Mouse (Mus musculus) forebrain, embryonic 15.5 days (tissue): ENCODE measurements at regions not wholly inside any gene's neighbourhood (a gene's known extent, or its start where the extent isn't known, plus 50 kb on each side); places are given as distances from the start of the nearest gene placed in this dataset.

ENCODE experiments used
- ATAC-seq: fragments of 200-750 bp; cut with Nextera tagmentation; replicated peaks from 2 replicates; pipeline ENCODE4 v1.8.0; 2017; ENCODE audit warnings: mild to moderate bottlenecking, moderate TSS enrichment, moderate library complexity
- H3K27ac ChIP-seq: fragments of 300-500 bp; sonication (generic); replicated peaks from 2 replicates; pipeline ENCODE4 v1.5.1; 2015; ENCODE audit warnings: mild to moderate bottlenecking, inconsistent platforms
- H3K27me3 ChIP-seq: fragments of 300-500 bp; sonication (generic); 2 replicates; pipeline ENCODE4 v1.6.1; 2015; ENCODE audit warnings: inconsistent platforms
- H3K36me3 ChIP-seq: fragments of 300-500 bp; sonication (generic); 2 replicates; pipeline ENCODE4 v1.6.1; 2015; ENCODE audit warnings: mild to moderate bottlenecking, inconsistent platforms
- H3K4me1 ChIP-seq: fragments of 300-500 bp; sonication (generic); 2 replicates; pipeline ENCODE4 v1.6.1; 2015; ENCODE audit warnings: inconsistent platforms
- H3K4me2 ChIP-seq: fragments of 300-500 bp; sonication (generic); replicated peaks from 2 replicates; pipeline ENCODE4 v1.6.1; 2015; ENCODE audit warnings: mild to moderate bottlenecking, inconsistent platforms
- H3K4me3 ChIP-seq: fragments of 300-500 bp; sonication (generic); 2 replicates; pipeline ENCODE4 v1.5.1; 2015; ENCODE audit warnings: mild to moderate bottlenecking, inconsistent platforms
- H3K9ac ChIP-seq: fragments of 300-500 bp; sonication (generic); replicated peaks from 2 replicates; pipeline ENCODE4 v1.6.1; 2015; ENCODE audit warnings: mild to moderate bottlenecking, inconsistent platforms
- H3K9me3 ChIP-seq: fragments of 300-500 bp; sonication (generic); 2 replicates; pipeline ENCODE4 v1.6.1; 2016; ENCODE audit warnings: inconsistent platforms
- WGBS: fragments of 180-500 bp; shearing (Covaris S2); methylation state at CpG from one replicate; pipeline ENCODE4 v1.1.7; 2015; ENCODE audit warnings: mixed read lengths; 5-methylcytosine and 5-hydroxymethylcytosine counted together

GRCm38 (mm10) chr6:103201605-103202004 lies 308.8 kb upstream of the Chl1 start:
- H3K27ac ChIP-seq, result no peak overlapping the region
- H3K4me1 ChIP-seq, result no peaks in the 10 kb centered on the region
- no peaks in the 10 kb centered on the region for H3K27me3 ChIP-seq
- no peak overlapping the region for H3K4me2 ChIP-seq
- H3K9ac ChIP-seq, result no peak overlapping the region
- peak; percentile 60; the same call in 1 of the 2 replicates for ATAC-seq
- no peaks in the 10 kb centered on the region for H3K36me3 ChIP-seq
- no peaks in the 10 kb centered on the region for H3K9me3 ChIP-seq
- H3K4me3 ChIP-seq, result no peak overlapping the region
- WGBS, result 19% methylated on average over 1 of the region's 1 CpGs

- H3K27ac ChIP-seq, result no peak overlapping the region
- H3K4me2 ChIP-seq, result no peak overlapping the region
- H3K9ac ChIP-seq, result no peak overlapping the region
- no peak overlapping the region for H3K4me3 ChIP-seq
- ATAC-seq, result no peak
- H3K9me3 ChIP-seq, result no peaks in the 10 kb centered on the region
- no peaks in the 10 kb centered on the region for H3K36me3 ChIP-seq
- no peaks in the 10 kb centered on the region for H3K27me3 ChIP-seq
- H3K4me1 ChIP-seq, result no peaks in the 10 kb centered on the region
Measured at GRCm38 (mm10) chr6:103209202-103209601, 301.2 kb upstream of the Chl1 start.

- H3K4me2 ChIP-seq, result no peak overlapping the region
- H3K4me1 ChIP-seq, result no peaks in the 10 kb centered on the region
- H3K27ac ChIP-seq, result no peak overlapping the region
- no peak overlapping the region for H3K9ac ChIP-seq
- no peaks in the 10 kb centered on the region for H3K27me3 ChIP-seq
- no peak overlapping the region for H3K4me3 ChIP-seq
- WGBS, result 69% methylated on average over 6 of the region's 6 CpGs
- no peaks in the 10 kb centered on the region for H3K9me3 ChIP-seq
- no peak for ATAC-seq
- H3K36me3 ChIP-seq, result no peaks in the 10 kb centered on the region
Measured at GRCm38 (mm10) chr6:103213160-103213559, 297.2 kb upstream of the Chl1 start.

DNA sequence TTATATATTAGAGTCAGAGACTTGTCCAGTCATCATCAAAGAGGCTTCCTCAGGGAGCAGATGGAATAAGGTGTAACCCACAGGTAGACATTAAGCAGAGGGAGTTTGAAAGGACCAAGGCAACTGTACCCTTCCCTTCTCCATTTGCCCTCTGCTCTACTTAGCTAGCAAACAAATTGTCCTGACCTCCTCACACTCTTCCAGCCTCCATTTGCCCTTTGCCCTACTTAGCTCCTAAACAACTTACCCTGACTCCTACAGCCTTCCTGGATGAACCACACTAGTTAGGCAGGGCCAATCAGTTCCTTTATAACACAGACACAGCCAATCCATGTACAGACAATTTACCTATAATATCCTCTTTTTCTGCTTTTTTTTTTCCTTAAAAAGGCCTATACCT lies 273.5 kb upstream of the Chl1 start:
- Histone ChIP-seq H3K36me3 (no peaks in the 10 kb centered on the region), H3K4me2 (no peak overlapping the region)

GRCm38 (mm10) chr6:103268984-103269383 lies 241.4 kb upstream of the Chl1 start:
- 0 out of 2 replicates have a peak, but pooled peaks have one; percentile 35 for ATAC-seq
- H3K9ac ChIP-seq, result no peak overlapping the region
- H3K4me2 ChIP-seq, result no peak overlapping the region
- H3K4me3 ChIP-seq, result no peak overlapping the region
- no peaks in the 10 kb centered on the region for H3K9me3 ChIP-seq
- H3K27ac ChIP-seq, result no peak overlapping the region
- H3K36me3 ChIP-seq, result no peaks in the 10 kb centered on the region
- 74% methylated on average over 5 of the region's 5 CpGs for WGBS
- H3K27me3 ChIP-seq, result no peaks in the 10 kb centered on the region
- H3K4me1 ChIP-seq, result no peaks in the 10 kb centered on the region

More for the DNA sequence above, 273.5 kb upstream of the Chl1 start:
- H3K9me3 ChIP-seq, result no peaks in the 10 kb centered on the region
- H3K4me1 ChIP-seq, result no peaks in the 10 kb centered on the region
- no peak overlapping the region for H3K9ac ChIP-seq
- no peak overlapping the region for H3K4me3 ChIP-seq
- ATAC-seq, result no peak
- H3K27me3 ChIP-seq, result no peaks in the 10 kb centered on the region
- H3K27ac ChIP-seq, result no peak overlapping the region

DNA sequence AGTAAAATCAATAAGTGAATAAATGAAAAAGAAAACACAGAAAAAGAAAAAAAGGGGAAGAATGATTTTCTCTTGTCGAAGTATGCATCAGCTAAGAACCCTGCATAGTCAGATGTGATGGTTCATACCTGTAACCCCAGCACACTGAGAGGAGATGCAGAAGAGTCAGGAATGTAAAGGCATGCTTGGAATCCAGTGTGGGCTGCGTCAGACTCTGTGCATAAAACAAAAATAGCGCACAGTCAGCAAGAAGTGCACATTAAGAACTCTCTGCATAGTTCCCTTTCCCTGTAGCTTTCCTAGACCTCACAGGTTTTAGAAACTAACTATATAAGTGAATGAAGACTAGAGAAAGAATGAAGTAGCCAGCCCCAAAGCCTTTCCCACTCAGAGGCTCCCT lies 238.2 kb upstream of the Chl1 start:
- H3K36me3 ChIP-seq, result no peaks in the 10 kb centered on the region
- no peaks in the 10 kb centered on the region for H3K4me1 ChIP-seq
- no peaks in the 10 kb centered on the region for H3K9me3 ChIP-seq
- ATAC-seq, result no peak
- H3K4me3 ChIP-seq, result no peak overlapping the region
- H3K9ac ChIP-seq, result no peak overlapping the region
- no peak overlapping the region for H3K27ac ChIP-seq
- H3K27me3 ChIP-seq, result no peaks in the 10 kb centered on the region
- WGBS, result 75% methylated on average over 3 of the region's 3 CpGs
- no peak overlapping the region for H3K4me2 ChIP-seq

DNA sequence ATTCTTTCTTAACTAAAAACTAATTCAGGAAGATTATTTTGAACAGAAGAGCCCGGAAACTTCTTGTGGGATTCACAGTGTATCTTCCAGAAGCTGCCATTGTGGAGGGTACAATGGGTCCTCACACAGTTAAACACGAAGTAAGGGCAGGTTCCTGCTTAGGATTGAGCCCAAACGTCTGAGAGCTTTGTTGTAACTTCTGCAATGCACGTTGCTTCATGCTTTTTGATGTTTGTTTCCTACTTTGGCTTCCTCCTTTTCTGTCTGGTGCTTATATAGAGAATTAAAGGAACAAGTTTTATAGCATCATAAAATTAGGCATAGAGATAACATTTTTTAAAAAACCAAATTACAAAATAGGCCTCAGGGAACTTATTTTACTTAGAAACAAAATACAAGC lies 235.3 kb upstream of the Chl1 start:
- H3K9me3 ChIP-seq, result no peaks in the 10 kb centered on the region
- 59% methylated on average over 4 of the region's 4 CpGs for WGBS
- H3K4me1 ChIP-seq, result no peaks in the 10 kb centered on the region

DNA sequence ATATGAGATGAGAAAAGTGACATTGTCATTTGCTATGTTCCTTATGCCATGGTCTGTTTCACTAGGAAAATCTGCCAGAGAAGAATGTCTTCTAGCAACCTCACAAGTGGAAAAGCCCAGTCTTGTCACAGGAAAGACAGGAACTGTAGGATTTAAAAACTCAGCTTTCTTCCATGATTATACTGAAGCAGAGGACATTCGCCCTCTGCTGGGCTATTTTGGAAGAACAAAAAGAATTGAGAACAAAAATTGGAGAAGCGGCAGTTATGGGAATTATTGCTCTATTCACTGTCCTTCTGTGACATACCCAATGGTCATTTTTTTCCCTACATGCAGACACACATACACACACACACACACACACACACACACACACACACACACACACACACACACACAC lies 234.9 kb upstream of the Chl1 start:
- WGBS, result 24% methylated on average over 2 of the region's 2 CpGs
- Histone ChIP-seq H3K4me1 (no peaks in the 10 kb centered on the region), H3K9ac (no peak overlapping the region), H3K36me3 (no peaks in the 10 kb centered on the region), H3K4me2 (no peak overlapping the region), H3K27ac (no peak overlapping the region), H3K4me3 (no peak overlapping the region), H3K9me3 (no peaks in the 10 kb centered on the region), H3K27me3 (no peaks in the 10 kb centered on the region)
- no peak for ATAC-seq

More for the DNA sequence above, 235.3 kb upstream of the Chl1 start:
- Histone ChIP-seq H3K27ac (no peak overlapping the region), H3K9ac (no peak overlapping the region), H3K36me3 (no peaks in the 10 kb centered on the region), H3K4me2 (no peak overlapping the region), H3K4me3 (no peak overlapping the region), H3K27me3 (no peaks in the 10 kb centered on the region)
- ATAC-seq, result no peak

- H3K9ac ChIP-seq, result no peak overlapping the region
- 92% methylated on average over 6 of the region's 6 CpGs for WGBS
Measured at GRCm38 (mm10) chr6:103296015-103296414, 214.4 kb upstream of the Chl1 start.

GRCm38 (mm10) chr6:103306420-103307249 lies 203.8 kb upstream of the Chl1 start:
- Histone ChIP-seq H3K27me3 (no peaks in the 10 kb centered on the region), H3K9me3 (no peaks in the 10 kb centered on the region), H3K27ac (peak overlapping the region; percentile 65), H3K9ac (no peak overlapping the region), H3K36me3 (no peaks in the 10 kb centered on the region), H3K4me3 (no peak overlapping the region), H3K4me1 (peaks cover 6% of the 10 kb centered on the region; the same call in 1 of the 2 replicates), H3K4me2 (no peak overlapping the region)
- WGBS, result 44% methylated on average over 8 of the region's 8 CpGs
- ATAC-seq, result peak; percentile 80

More at GRCm38 (mm10) chr6:103296015-103296414, 214.4 kb upstream of the Chl1 start:
- Histone ChIP-seq H3K36me3 (no peaks in the 10 kb centered on the region), H3K27me3 (no peaks in the 10 kb centered on the region), H3K4me1 (no peaks in the 10 kb centered on the region), H3K9me3 (no peaks in the 10 kb centered on the region), H3K4me3 (no peak overlapping the region), H3K4me2 (no peak overlapping the region), H3K27ac (no peak overlapping the region)
- no peak for ATAC-seq

- H3K4me1 ChIP-seq, result peaks cover 11% of the 10 kb centered on the region; the same call in 1 of the 2 replicates
- H3K36me3 ChIP-seq, result no peaks in the 10 kb centered on the region
- peak overlapping the region; percentile 65 for H3K27ac ChIP-seq
- peak; percentile 63 for ATAC-seq
- 21% methylated on average over 3 of the region's 3 CpGs for WGBS
- H3K9me3 ChIP-seq, result no peaks in the 10 kb centered on the region
- H3K27me3 ChIP-seq, result no peaks in the 10 kb centered on the region
- H3K9ac ChIP-seq, result no peak overlapping the region
- no peak overlapping the region for H3K4me3 ChIP-seq
- H3K4me2 ChIP-seq, result no peak overlapping the region
Measured at GRCm38 (mm10) chr6:103307250-103307580, 203.2 kb upstream of the Chl1 start.

DNA sequence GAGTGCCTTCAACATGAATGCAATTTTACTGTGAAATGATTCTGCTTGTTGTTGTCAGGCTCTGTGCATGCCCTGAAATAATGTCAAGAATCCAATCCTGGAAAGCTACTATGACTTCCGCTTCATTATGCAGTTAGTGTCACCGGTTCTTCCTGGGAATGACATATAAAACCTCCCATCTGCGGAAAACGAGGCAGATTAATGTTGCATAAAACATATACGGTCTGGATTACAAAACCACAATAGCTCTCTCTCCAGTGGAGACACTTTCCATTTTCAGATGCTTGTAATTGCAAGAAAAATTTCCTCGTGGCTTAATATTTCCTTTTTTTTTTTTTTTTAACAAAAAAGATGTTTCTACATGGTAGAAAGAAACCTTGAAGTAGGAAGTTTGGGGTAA lies 198.2 kb upstream of the Chl1 start:
- WGBS, result 58% methylated on average over 6 of the region's 6 CpGs
- Histone ChIP-seq H3K27ac (no peak overlapping the region), H3K27me3 (no peaks in the 10 kb centered on the region), H3K9me3 (no peaks in the 10 kb centered on the region), H3K9ac (no peak overlapping the region), H3K4me1 (peaks cover 10% of the 10 kb centered on the region), H3K36me3 (no peaks in the 10 kb centered on the region), H3K4me3 (no peak overlapping the region), H3K4me2 (no peak overlapping the region)
- no peak for ATAC-seq

DNA sequence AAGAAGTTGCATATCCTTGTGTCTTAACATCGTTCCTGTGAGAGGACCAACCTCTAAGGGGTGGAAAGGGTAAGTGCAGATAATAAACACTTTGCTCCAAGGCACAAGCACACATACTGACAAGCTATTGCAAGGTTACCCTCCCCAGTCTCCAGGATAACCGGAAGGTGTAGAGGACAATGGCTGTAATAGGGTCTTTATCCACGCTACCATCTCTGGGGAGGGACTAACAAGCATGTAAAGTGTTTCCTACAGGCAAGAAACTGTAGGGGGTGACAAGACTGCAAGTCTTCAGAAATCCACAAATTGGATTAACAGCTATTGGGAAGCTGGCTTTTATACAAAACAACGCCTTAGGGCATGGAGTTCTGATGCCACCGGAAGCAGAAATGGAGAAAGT lies 197.5 kb upstream of the Chl1 start:
- no peak for ATAC-seq
- WGBS, result 31% methylated on average over 5 of the region's 5 CpGs

More for the DNA sequence above, 197.5 kb upstream of the Chl1 start:
- Histone ChIP-seq H3K9me3 (no peaks in the 10 kb centered on the region), H3K4me1 (peaks cover 10% of the 10 kb centered on the region; the same call in 1 of the 2 replicates), H3K27me3 (no peaks in the 10 kb centered on the region), H3K27ac (no peak overlapping the region), H3K9ac (no peak overlapping the region), H3K4me3 (no peak overlapping the region), H3K4me2 (no peak overlapping the region), H3K36me3 (no peaks in the 10 kb centered on the region)
